Mouse (Mus musculus) forelimb bud, embryonic 11.5 days (tissue): ENCODE data around the gene Robo4.

Source experiments
- DNase-seq: peaks from one replicate; pipeline ENCODE4 v3.0.0-alpha.2; 2012; ENCODE audit warnings: low read depth, low spot score

Robo4 gene

DNA sequence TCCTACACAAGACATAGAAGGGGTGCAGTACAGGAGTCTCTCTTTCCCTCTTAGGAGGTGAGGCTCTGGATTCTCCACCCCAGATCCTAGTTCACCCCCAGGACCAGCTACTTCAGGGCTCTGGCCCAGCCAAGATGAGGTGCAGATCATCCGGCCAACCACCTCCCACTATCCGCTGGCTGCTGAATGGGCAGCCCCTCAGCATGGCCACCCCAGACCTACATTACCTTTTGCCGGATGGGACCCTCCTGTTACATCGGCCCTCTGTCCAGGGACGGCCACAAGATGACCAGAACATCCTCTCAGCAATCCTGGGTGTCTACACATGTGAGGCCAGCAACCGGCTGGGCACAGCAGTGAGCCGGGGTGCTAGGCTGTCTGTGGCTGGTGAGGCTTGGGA, 804 bp downstream of the Robo4 start:
- DNase-seq = no peak

DNA sequence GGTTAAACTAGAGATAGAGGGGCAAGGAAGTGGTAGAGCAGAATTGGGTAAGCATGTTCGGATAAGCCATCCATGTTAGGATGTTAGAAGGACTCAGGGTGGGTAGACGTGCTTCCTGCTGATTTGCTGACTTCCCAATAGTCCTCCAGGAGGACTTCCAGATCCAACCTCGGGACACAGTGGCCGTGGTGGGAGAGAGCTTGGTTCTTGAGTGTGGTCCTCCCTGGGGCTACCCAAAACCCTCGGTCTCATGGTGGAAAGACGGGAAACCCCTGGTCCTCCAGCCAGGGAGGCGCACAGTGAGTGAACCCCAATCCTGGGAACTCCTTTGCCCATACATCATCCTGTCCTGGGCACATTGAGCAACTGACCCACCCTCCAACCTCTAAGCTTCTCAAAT, 1.3 kb downstream of the Robo4 start:
- DNase-seq = no peak

DNA sequence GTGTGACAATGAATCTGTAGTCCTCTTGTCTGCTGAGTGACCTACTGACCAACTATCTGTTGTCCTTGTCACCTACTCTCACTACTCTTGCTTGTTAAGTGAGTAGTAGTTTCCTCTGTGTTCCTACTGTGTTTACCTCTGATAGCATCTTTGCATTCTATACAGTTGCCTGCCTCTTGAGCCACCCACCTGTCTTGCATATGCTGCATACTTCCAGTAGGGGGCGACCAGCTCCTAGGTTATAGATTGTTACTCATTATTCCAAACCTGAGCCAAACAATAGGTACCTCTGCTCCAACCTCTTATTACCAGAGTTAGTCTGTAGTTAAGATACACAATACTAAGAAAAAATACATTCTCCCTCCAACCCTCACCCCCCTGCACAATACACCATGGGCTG, 4.7 kb downstream of the Robo4 start:
- DNase-seq = peak; percentile 28

DNA sequence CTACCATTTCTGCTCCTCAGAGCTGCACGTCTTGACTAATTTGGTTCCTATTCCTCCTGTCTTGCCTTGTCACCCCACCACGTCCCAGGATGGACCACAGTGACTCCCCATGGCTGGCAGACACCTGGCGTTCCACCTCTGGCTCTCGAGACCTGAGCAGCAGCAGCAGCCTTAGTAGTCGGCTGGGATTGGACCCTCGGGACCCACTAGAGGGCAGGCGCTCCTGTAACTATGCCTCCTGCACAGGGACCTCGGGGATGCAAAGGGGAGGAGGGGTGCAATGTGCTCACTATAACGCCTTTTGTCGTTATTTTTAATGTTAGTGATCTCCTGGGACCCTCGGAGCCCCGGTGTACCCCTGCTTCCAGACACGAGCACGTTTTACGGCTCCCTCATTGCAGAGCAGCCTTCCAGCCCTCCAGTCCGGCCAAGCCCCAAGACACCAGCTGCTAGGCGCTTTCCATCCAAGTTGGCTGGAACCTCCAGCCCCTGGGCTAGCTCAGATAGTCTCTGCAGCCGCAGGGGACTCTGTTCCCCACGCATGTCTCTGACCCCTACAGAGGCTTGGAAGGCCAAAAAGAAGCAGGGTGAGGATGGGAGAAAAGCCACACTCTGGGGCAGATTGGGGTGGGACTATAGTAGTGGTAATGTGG, 6.3 kb downstream of the Robo4 start:
- DNase-seq = no peak

DNA sequence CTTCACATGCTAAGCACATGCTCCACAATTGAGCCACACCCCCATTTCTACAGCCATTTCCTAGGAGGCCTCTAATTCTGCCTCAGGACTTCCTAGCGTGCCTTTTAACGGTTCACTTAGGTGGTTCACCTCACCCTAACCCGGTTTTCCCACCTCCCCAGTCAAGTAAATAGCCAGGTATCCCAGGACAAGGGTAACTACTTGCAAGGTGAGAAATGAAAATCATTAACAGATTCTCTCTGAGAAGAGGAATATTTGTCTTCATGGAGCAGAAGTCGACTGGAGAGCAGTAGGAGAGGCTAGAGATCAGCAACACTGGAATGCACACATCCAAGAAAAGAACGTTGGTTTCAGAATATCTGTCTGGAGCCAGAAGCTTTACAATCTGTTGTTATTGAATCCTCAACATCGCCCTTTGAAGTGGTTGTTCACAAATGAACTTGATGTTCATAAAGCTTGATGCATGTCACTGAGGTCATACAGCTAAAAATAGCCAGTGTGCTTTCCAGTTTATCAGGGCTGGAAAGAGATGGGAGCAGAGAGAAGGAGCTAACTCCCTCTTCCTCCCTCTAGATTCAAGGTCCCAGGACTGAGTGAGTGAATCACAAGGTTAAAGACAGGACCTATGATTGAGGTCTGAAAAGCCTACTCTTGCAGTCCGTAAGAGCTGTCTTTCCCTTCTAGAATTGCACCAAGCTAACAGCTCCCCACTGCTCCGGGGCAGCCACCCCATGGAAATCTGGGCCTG, 8.2 kb downstream of the Robo4 start:
- DNase-seq = no peak

DNA sequence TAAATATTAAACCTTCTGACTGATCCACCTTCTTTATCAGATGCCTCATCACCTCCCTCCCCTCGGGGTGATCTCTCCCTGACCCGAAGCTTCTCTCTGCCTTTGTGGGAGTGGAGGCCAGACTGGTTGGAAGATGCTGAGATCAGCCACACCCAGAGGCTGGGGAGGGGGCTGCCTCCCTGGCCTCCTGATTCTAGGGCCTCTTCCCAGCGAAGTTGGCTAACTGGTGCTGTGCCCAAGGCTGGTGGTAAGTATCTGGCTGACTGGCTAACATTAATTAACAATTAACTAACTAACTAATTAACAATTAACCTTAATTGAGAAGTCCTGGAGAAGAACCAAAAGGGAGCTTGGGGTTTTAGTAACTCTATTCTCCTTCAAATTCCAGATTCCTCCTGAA, 11.3 kb downstream of the Robo4 start:
- no peak for DNase-seq

DNA sequence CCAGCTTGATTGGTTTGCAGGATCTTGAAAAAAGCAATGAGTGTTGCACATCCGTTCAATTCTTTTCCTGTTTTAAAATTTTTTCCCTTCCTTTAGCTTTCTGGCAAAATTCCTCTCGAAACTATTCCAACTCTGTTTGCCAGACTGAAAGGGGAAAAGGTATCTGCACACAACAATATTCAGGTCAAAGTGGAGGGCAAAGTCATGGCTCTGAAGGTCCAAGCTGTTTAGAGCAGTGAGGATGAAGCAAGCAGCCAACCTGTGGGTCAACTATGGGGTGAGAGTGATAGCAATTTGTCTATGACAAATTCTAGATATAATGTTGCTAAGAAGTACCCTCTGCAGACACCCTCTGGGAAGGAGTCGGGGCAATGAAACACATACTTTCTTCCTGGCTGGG, 13.0 kb downstream of the Robo4 start:
- no peak for DNase-seq

DNA sequence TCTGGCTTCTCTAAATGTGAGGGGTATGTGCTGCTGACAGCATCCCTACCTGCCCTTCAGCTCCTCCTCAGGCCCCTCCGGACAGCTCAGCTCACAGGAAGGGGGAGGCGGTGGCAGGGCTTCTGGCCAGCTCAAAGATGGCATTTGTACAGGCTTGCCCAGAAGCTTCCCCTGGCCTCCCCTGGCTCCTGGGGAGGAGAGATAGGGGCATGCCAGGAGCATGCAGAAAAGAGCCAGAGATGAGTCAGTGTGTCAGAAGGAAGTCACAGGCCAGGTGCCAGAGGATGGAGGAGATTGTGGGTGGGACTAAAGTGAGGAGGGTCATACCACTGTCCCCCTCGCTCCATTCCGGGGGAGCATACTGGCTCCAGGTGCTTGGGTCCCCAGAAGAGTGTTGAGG, 17.1 kb downstream of the Robo4 start:
- no peak for DNase-seq

DNA sequence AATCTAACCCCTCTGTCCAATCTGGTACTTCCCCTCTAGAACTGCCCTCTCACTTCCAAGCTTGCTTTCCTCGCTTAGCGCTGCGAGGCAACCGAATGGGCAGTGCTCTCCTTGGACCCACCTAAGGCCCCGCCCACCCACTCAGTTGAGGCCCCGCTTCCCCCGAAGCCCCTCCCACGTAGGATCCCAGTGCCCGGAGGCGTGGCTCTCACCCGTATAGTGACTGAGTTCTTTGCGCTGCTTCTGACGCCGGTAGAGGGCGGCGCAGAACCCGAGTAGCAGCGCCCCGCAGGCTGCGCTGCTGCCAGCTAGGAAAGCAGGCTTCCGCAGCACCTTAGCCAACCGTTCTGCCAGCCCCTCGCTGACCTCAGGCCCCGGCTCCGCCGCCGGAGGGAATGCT, 19.0 kb downstream of the Robo4 start:
- peak; percentile 83 for DNase-seq

DNA sequence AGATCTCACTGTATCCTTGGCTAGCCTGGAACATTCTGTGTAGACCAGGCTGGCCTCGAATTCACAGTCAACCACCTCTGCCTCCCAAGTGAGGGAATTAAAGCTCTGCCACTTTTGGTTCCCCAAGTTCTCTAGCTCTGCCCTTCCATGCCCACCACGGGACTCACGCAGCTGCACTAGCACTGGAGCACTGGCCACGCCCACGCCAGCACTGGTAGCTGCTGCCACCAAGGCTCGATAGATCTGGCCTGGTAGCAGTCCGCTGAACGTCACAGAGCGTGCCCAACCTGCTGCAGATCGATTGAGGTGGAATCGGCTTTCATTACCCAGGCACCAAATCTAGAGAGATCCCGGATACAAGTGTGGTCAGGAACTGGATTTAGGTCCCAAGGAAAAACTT, 19.5 kb downstream of the Robo4 start:
- no peak for DNase-seq

DNA sequence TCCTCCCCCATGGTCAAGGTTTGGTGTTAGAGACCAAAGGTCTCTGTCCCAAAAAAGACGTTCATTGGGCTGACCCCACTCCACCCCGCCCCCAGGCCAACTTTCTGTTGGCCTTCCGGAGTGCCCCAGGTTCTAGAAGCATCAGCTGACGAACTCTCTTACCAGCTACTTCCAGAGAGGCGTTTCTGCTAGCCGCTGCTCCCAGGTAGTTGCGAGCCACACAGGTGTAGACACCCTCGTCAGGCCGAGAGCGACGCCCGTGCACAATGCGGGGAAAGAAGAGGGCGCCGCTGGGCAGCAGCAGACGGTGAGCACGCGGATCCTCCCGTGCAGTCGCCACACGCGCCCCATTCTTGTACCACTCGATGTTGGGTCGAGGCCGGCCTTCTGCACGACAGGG, 27.6 kb downstream of the Robo4 start:
- no peak for DNase-seq

DNA sequence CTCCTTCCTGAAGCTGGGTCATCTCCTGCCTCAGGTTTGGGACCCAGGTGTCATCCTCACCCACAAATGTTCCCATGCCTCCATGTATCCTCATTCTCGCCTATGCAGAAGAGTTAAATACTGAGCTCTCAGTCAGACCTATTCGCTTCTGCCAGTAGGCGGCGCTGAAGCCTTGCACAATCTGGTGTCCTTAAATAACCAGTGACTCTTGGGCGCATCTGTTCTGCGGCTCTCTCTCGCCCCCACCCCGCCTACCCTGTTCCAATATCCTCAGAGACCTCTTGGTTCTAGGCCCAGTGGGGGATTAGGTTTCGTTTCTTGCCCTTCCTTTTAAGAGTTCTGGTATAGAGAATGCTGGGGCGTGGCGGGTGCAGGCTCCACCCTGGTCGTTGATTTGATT, 28.9 kb downstream of the Robo4 start:
- DNase-seq = peak; percentile 88

DNA sequence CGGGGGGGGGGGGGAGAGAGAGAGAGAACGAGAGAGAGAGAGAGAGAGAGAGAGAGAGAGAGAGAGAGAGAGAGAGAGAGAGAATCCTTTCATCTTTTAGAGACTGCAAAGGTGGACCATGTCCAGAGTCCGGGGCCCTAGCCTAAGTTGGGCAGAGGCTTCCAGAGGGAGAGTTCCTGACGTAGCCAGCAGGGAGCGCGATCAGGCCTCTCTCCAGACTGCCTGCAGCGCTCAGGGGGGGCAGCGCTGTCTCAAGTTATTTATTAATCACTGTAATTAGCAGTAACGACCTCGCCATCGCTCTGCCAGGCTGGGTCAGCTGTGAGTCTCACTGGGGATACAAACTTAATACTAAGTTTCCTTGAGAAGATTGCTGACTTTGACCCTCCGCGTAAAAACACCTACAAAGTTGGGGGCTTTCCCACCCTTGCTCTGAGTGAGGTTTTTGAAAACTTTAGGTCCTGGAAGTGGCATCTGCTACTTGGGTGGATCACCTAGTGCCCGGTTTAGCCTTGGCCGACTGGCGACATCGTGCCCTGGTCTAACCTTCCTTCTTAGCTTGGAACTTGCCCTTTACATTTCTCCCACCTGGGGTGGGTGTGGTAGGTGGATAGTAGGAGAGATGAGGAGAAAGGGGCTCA, 30.4 kb downstream of the Robo4 start:
- no peak for DNase-seq

DNA sequence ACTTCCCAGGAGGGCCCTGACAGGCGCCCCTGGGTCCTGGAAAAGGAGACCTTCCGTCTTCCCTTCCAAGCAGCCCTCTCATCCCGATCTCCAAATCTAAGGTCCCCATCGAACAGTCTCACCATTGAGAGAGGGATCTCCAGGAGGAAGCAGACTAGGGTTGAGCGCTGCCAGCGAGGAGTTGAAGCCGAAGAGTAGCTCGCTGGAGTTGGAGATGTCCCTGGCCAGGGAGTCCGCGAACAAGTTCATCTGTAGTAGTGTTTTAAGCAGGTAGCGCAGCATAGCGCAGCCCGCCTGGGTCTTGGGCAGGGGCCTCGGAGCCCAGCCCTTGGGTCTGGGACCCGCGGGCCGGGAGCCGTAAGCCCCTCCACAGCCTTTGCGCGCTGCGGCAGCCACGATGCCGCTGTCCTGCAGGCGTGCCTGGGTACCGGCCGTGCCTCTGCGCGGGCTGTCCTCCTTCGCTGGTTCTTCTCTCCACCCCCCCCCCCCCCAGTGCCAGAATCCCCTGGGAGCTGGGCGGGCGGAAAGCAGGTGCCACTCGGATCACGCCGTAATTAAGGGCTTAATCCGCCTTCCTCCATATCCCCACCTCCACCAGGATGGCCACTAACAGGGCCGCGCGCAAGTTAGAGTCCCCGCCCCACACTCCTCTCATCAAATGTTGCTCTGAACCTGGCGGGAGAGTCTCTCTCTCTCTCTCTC, 31.2 kb downstream of the Robo4 start, which contains the start of gene Robo3:
Gene Robo3, minus strand, starts transcription at position 527 of the 702 bp plus-strand sequence.
- DNase-seq = no peak

DNA sequence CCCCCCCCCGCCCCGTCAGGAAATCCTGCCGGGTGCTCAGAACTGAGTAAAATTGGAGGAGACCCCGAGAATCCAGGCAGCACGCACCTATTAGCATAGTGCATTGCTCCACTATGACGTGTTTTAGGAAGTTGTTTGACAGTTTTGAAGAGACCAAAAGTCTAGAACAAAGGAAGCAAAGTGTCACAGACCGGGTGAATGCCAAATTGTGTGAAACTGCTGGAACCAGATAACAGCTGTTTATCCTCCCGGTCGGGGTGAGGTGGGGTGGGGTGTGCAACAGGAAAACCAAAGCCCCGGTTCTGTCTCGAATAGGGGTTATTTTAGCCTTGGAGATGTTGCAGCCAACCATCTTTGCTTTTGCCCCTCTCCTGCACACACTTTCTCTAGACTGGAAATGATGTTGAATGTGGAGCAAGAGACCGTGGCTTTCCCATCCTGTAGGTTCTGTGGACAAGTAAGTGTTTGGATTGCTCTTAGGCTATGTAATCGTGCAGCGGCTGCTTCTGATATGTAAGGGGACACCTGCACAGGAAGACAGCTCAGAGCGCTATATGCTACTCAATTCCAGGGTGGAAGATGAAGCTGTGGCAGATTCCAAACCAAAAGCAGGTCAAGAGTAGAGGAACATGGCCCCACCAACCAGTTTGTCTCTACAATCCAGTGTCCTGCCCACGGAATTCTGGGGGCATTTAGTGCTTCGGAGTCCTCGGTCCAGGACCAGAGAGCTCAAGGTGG, 32.3 kb downstream of the Robo4 start:
- DNase-seq = no peak

DNA sequence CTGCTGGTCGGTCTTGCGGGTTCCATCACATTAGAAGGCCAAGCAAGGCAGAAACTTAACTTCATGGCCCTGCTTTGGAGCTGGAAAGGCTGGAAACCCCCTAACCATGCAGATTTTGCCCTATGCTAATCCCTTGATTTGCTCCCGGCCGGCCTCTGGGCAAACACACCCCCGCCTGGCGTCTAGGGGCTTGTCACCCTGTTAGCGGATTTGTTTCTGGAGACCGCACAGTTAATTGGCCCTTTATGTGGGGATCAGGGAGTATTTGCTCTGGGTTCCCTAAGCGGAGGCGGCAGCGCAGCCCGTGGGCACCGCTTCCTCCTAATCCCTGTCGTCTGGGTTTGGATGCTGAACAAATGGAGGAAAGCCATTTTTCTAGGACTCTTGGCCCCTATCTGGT, 33.2 kb downstream of the Robo4 start:
- no peak for DNase-seq

DNA sequence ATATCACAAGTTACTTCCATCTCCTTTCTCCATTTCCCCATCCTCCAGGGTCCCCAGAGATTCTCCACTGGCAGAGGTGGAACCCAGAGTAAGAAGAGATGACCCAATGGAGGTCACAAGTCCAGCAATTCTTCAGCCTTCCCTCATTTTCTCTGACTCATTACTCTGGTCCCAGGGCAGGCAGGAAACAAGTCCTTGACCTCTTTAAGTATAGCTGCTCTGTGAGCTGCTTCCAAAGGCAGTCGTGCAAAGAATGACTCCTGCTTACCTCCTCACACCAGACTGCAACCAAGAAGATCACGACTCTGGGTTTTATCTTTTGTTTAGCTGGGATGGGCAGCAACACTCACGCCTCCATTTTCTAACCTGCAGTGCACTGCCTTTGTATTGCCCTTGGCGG, 33.9 kb downstream of the Robo4 start:
- DNase-seq = no peak

DNA sequence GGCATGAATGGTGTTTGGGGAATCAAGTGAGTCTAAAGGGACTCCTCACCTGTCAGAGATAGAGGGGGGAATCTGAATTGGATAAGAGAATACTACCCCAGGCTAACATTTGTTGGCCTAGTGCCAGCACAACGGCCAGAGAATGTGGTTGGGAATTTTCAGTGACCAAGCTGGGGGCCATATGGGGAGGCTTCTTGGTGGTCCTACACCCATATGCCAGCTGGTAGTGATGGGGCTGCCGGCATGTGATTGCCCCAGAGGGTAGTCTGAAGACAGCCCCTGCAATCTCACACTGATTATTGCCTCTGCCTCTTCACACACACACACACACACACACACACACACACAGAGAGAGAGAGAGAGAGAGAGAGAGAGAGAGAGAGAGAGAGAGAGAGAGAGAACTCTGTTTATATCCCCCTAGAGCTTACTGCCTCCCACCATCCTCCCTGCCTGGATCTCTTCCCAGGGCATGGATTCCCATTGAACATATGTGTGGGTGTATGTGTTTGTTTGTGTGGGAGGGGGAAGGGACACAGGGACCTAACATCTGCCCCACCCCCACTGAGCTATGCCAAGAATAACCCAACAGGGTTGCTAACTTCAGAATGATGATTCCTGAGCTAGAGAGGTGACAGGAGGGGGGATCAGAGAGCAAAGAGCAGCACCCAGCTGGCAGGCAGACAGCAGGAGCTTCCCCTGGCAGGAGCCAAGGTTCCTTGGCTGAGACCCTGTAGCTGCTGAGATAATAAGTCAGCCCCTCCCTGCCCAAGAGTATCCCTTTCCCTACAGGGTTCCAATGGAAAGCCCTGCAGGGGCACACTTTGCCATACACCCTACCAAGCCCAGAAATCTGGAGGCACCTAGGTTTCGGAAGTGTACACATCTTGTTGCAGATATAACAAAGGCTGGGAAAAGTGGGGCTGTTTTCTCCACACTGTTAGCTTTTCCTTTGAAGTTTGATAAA, 36.4 kb downstream of the Robo4 start:
- DNase-seq = no peak

DNA sequence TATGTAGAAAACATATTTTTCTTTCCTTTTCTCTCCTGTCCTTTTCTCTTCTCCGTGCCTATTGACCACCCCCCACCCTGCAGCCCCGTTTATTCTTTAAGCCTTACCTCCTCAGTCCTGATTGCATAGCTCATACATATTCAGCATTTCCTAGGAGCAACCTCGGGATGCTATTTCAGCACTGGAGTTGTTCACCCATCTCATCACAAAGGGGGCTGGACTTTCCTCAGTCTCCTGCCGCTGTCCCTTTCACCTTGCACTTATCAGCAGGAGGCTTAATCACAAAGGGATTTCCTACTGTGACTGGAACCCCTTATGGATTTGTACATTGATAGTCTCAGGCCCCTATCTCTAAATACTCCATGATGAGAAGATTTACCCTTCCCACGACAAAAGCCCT, 50.7 kb downstream of the Robo4 start:
- no peak for DNase-seq

DNA sequence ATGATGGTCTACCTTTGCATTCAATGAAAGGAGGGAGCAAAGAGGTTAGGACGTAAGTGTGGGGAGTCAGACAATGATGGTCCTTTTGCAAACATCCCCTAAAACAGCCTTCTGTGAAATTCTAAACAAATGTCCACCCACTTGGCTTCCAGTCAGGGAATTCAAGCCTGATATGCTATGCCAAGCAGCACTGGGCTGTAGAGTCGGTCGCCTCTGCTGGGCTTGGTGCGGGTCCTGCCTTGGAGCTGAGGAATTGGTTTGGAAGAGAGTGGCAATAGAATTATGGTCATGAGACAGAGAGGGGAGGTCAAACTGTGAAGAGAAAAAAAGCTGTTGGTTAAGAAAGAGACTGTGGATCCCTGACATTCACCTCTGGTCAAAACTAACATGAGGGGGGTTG, 51.6 kb downstream of the Robo4 start:
- no peak for DNase-seq
